Mouse (Mus musculus): ENCODE data around the gene Ap3b2. TPM values are rescaled to one million over a fixed set of nuclear protein-coding genes. Genes with fewer than 3 reads are reported as not detected.

Ap3b2 gene
- total and polyA plus RNA-seq, 3 experiments = 0.12 to 0.34 TPM; not detected in 1

DNA sequence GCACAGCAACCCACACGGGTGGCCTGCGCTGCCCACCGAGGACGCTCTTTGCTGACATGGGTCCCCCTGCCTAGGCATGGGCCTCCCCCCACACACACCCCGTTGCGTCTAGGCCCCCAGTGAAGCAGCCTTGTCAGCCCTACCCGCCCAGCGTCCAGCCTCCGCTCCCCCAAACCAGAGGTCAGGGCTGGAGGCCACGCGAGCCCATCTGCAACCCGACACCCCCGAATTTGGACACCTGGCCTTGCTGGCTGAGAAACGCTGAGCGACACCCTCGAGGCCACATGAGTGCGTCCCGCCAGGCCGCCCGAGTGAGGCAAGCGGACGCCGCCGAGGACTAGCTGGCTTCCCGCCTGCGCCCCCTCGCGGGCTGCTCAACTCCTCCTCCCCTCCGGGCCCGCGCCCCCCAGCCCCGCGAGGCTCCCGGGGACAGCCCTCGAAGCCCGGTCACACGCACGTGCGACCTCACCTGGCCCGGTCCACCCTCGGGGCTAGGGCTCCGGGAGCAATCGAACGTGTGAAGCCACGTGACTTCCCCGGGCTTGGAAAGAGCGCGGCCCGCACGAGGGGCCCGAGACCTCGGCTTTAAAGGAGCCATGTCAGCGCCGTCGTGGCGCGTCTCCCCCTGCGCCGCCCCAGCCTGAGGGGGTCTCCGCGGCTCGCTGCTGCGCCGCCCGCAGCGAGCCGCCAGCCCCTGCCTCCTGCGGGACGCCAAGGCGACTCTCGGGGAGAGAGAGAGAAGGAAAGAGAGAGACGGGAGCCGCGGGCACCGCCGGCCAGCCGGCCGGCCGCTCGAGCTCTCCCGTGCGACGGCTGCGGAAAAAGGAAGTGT is 40.1 kb downstream of the Ap3b2 start:
- Histone ChIP-seq H3K27ac (no peak overlapping the region; the same call in 1 of the 2 replicates), H3K4me3 (peak overlapping the region; percentile 53), H3K79me2 (replicated peaks; ENCODE audit: control insufficient read depth, insufficient read depth, low read length) (no peaks in the 10 kb centered on the region), H3K36me3 (ENCODE audit: control insufficient read depth, insufficient read depth, low read length) (no peaks in the 10 kb centered on the region), H3K9ac (ENCODE audit: low read depth, low read length) (peak overlapping the region; percentile 65), H3K4me1 (ENCODE audit: control insufficient read depth, insufficient read depth, low read length) (no peaks in the 10 kb centered on the region), H3K27me3 (ENCODE audit: control insufficient read depth, insufficient read depth, low read length) (peaks cover 11% of the 10 kb centered on the region)
- TF ChIP-seq EP300 (IDR thresholded peaks at IDR 0.05; ENCODE audit: insufficient read depth, low read depth, low read length) (no peak), CTCF (IDR thresholded peaks at IDR 0.05) (peak; percentile 44), POLR2A (IDR thresholded peaks at IDR 0.05; ENCODE audit: insufficient read depth, low read depth, low read length) (no peak)
- intact Hi-C loops (cut with DNase I) = no loop called here
- WGBS = 6% methylated on average over 84 of the region's 84 CpGs
- DNase-seq = peak; percentile 52 to 58

DNA sequence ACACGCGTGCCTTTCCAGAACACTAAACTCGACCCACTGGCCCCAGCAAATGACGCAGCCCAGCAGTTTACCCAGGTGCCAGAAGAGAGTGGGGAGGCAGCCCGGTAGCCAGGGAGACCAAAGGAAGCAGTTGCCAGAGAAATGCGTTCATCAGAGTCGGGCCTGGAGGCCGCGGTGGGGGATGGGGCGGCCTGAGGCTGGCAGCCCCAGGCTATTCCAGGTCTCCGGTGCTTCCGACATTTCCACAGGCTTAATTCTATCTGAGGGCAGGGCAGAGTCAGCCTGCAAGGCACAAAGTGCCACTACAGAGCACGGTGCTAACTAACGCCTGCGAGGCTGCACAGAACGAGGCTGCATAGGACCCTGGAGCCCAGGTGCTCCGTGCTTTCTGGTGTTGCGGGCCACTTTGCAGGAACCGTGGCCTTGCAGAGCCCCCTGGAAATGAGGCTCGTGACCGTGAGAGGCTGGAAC is 40.7 kb downstream of the Ap3b2 start:
- intact Hi-C loops (cut with DNase I) = no loop called here
- H3K4me1 ChIP-seq (ENCODE audit: control insufficient read depth, insufficient read depth, low read length) = no peaks in the 10 kb centered on the region
- DNase-seq = peak; percentile 46 to 53
- WGBS = 9% methylated on average over 21 of the region's 21 CpGs
- H3K79me2 ChIP-seq (replicated peaks; ENCODE audit: control insufficient read depth, insufficient read depth, low read length) = no peaks in the 10 kb centered on the region
- H3K27ac ChIP-seq = no peak overlapping the region
- peak overlapping the region; percentile 65 for H3K9ac ChIP-seq (ENCODE audit: low read depth, low read length)
- no peak overlapping the region for H3K4me3 ChIP-seq
- peaks cover 11% of the 10 kb centered on the region for H3K27me3 ChIP-seq (ENCODE audit: control insufficient read depth, insufficient read depth, low read length)
- H3K36me3 ChIP-seq (ENCODE audit: control insufficient read depth, insufficient read depth, low read length) = no peaks in the 10 kb centered on the region
- TF ChIP-seq POLR2A (IDR thresholded peaks at IDR 0.05; ENCODE audit: insufficient read depth, low read depth, low read length) = no peak
- no peak for TF ChIP-seq CTCF (IDR thresholded peaks at IDR 0.05)
- TF ChIP-seq EP300 (IDR thresholded peaks at IDR 0.05; ENCODE audit: insufficient read depth, low read depth, low read length) = no peak

Other genes starting within 250 kb of the Ap3b2 start
- gene Rps17, start 148.7 kb downstream of the Ap3b2 start, total RNA-seq (2021) = 1,000 to 10,000 TPM in 1 of 2 experiments, 100 to 1,000 TPM in 1; 847 to 1,012 TPM
- gene Rps17, start 148.7 kb downstream of the Ap3b2 start, polyA plus RNA-seq (2012; rRNA removed) = 867 and 883 TPM in 2 replicates
- 10 to 100 TPM; 13.0 to 13.6 TPM for gene Cpeb1, start 38.5 kb downstream of the Ap3b2 start, total RNA-seq (2021)
- 26.1 and 34.7 TPM in 2 replicates for gene Cpeb1, start 38.5 kb downstream of the Ap3b2 start, polyA plus RNA-seq (2012; rRNA removed)
- gene BC048679, start 4.4 kb upstream of the Ap3b2 start, total RNA-seq (2021) = not detected
- gene BC048679, start 4.4 kb upstream of the Ap3b2 start, polyA plus RNA-seq (2012; rRNA removed) = not detected in 2 replicates
- 100 to 1,000 TPM; 304 to 322 TPM for gene Fsd2, start 73.0 kb upstream of the Ap3b2 start, total RNA-seq (2021)
- gene Fsd2, start 73.0 kb upstream of the Ap3b2 start, polyA plus RNA-seq (2012; rRNA removed) = 85.7 and 184 TPM in 2 replicates
- 1 to 10 TPM; 7.2 to 7.8 TPM for gene Whamm, start 77.3 kb upstream of the Ap3b2 start, total RNA-seq (2021)
- 7.7 and 9.2 TPM in 2 replicates for gene Whamm, start 77.3 kb upstream of the Ap3b2 start, polyA plus RNA-seq (2012; rRNA removed)
- 10 to 100 TPM; 85.1 to 99.5 TPM for gene Homer2, start 213.6 kb upstream of the Ap3b2 start, total RNA-seq (2021)
- gene Homer2, start 213.6 kb upstream of the Ap3b2 start, polyA plus RNA-seq (2012; rRNA removed) = 33.1 and 39.4 TPM in 2 replicates

Measured in heart, adult 2 months (tissue).